Mouse (Mus musculus): ENCODE measurements at regions not wholly inside any gene's neighbourhood (a gene's known extent, or its start where the extent isn't known, plus 50 kb on each side); places are given as distances from the start of the nearest gene placed in this dataset.
A peak's percentile ranks its signal among the peaks of the same experiment; 100 is the strongest.

- DNase-seq (ENCODE audit: inconsistent ontology term), result no peak
These were observed 305.2 kb upstream of the Gm9747 start for GRCm38 (mm10) chr1:81927721-81928120.

GRCm38 (mm10) chr1:81933064-81933463 is 299.8 kb upstream of the Gm9747 start:
- peak; percentile 50 for DNase-seq (ENCODE audit: inconsistent ontology term)

- DNase-seq (ENCODE audit: inconsistent ontology term), result no peak
These were observed 287.7 kb upstream of the Gm9747 start for GRCm38 (mm10) chr1:81945236-81945635.

- peak; percentile 51 for DNase-seq (ENCODE audit: inconsistent ontology term)
These were observed 282.8 kb upstream of the Gm9747 start for GRCm38 (mm10) chr1:81950140-81950550.

- no peak for DNase-seq (ENCODE audit: inconsistent ontology term)
These were observed 282.1 kb upstream of the Gm9747 start for GRCm38 (mm10) chr1:81950853-81951252.

GRCm38 (mm10) chr1:81951493-81952011 is 281.4 kb upstream of the Gm9747 start:
- peak; percentile 66 for DNase-seq (ENCODE audit: inconsistent ontology term)

GRCm38 (mm10) chr1:81952095-81952494 is 280.8 kb upstream of the Gm9747 start:
- no peak for DNase-seq (ENCODE audit: inconsistent ontology term)

GRCm38 (mm10) chr1:81954507-81954906 is 278.4 kb upstream of the Gm9747 start:
- DNase-seq (ENCODE audit: inconsistent ontology term), result no peak

GRCm38 (mm10) chr1:81967062-81967461 is 265.9 kb upstream of the Gm9747 start:
- DNase-seq (ENCODE audit: inconsistent ontology term), result peak; percentile 50

GRCm38 (mm10) chr1:81967746-81968295 is 265.1 kb upstream of the Gm9747 start:
- peak; percentile 99 for DNase-seq (ENCODE audit: inconsistent ontology term)

- no peak for DNase-seq (ENCODE audit: inconsistent ontology term)
These were observed 260.3 kb upstream of the Gm9747 start for GRCm38 (mm10) chr1:81972575-81972974.

GRCm38 (mm10) chr1:81973481-81973880 is 259.4 kb upstream of the Gm9747 start:
- no peak for DNase-seq (ENCODE audit: inconsistent ontology term)

GRCm38 (mm10) chr1:82007943-82008342 is 225.0 kb upstream of the Gm9747 start:
- no peak for DNase-seq (ENCODE audit: inconsistent ontology term)

- DNase-seq (ENCODE audit: inconsistent ontology term), result peak; percentile 49
These were observed 224.1 kb upstream of the Gm9747 start for GRCm38 (mm10) chr1:82008805-82009204.

GRCm38 (mm10) chr1:82010995-82011394 is 221.9 kb upstream of the Gm9747 start:
- DNase-seq (ENCODE audit: inconsistent ontology term), result peak; percentile 14

- DNase-seq (ENCODE audit: inconsistent ontology term), result no peak
These were observed 217.6 kb upstream of the Gm9747 start for GRCm38 (mm10) chr1:82015341-82015740.

GRCm38 (mm10) chr1:82018701-82019404 is 214.1 kb upstream of the Gm9747 start:
- no peak for DNase-seq (ENCODE audit: inconsistent ontology term)

- DNase-seq (ENCODE audit: inconsistent ontology term), result no peak
These were observed 205.2 kb upstream of the Gm9747 start for GRCm38 (mm10) chr1:82027761-82028160.

GRCm38 (mm10) chr1:82031130-82031529 is 201.8 kb upstream of the Gm9747 start:
- DNase-seq (ENCODE audit: inconsistent ontology term), result no peak

GRCm38 (mm10) chr1:82032410-82032809 is 200.5 kb upstream of the Gm9747 start:
- DNase-seq (ENCODE audit: inconsistent ontology term), result no peak

GRCm38 (mm10) chr1:82038171-82038570 is 194.7 kb upstream of the Gm9747 start:
- DNase-seq (ENCODE audit: inconsistent ontology term), result no peak

- DNase-seq (ENCODE audit: inconsistent ontology term), result no peak
These were observed 194.2 kb upstream of the Gm9747 start for GRCm38 (mm10) chr1:82038698-82039097.

Data from Muller cell, postnatal 12 days (primary cell).